Mouse (Mus musculus) G1E (cell line): ENCODE data around the gene Cptp.

Source experiments
- CTCF ChIP-seq: IDR thresholded peaks from 2 replicates; pipeline ENCODE4 v1.5.1; 2012; ENCODE audit warnings: low read depth, low read length, inconsistent platforms, mixed read lengths
- GATA1 ChIP-seq: IDR thresholded peaks from 2 replicates; pipeline ENCODE4 v1.6.1; 2012; ENCODE audit warnings: borderline replicate concordance, low read length, inconsistent platforms, mixed read lengths
- TAL1 ChIP-seq: conservative IDR thresholded peaks from 2 replicates; pipeline ENCODE4 v1.6.1; 2012; ENCODE audit warnings: low read depth, low read length, inconsistent platforms, mixed read lengths

- TF ChIP-seq CTCF (no peak), GATA1 (no peak), TAL1 (no peak)
Measured at GRCm38 (mm10) chr4:155856881-155857280, 12.4 kb downstream of the Cptp start.
